Mouse (Mus musculus) lung, embryonic 14.5 days (tissue): ENCODE data around the gene Zzef1. TPM values are rescaled to one million over a fixed set of nuclear protein-coding genes. Genes with fewer than 3 reads are reported as not detected.
A peak's percentile ranks its signal among the peaks of the same experiment; 100 is the strongest.

Experiments
- ATAC-seq: fragments of 200-750 bp; cut with Nextera tagmentation; 2 replicates; pipeline ENCODE4 v1.8.0; 2017; ENCODE audit warnings: mild to moderate bottlenecking, moderate TSS enrichment, moderate library complexity; ENCODE audit not compliant: insufficient read depth
- DNase-seq: peaks from one replicate; pipeline ENCODE4 v3.0.0-alpha.2; 2015
- H3K27ac ChIP-seq: fragments of 300-500 bp; sonication (generic); 2 replicates; pipeline ENCODE4 v1.5.1; 2014; ENCODE audit warnings: low read depth, mild to moderate bottlenecking, moderate library complexity
- H3K27me3 ChIP-seq: fragments of 300-500 bp; sonication (generic); 2 replicates; pipeline ENCODE4 v1.6.1; 2014; ENCODE audit warnings: low read length, control low read depth; ENCODE audit not compliant: insufficient read depth
- H3K36me3 ChIP-seq: fragments of 300-500 bp; sonication (generic); 2 replicates; pipeline ENCODE4 v1.6.1; 2014; ENCODE audit warnings: control low read depth; ENCODE audit not compliant: insufficient read depth
- H3K4me1 ChIP-seq: fragments of 300-500 bp; sonication (generic); 2 replicates; pipeline ENCODE4 v1.6.1; 2014; ENCODE audit warnings: antibody characterized with exemption, control low read depth; ENCODE audit not compliant: insufficient read depth
- H3K4me2 ChIP-seq: fragments of 300-500 bp; sonication (generic); 2 replicates; pipeline ENCODE4 v1.6.1; 2014; ENCODE audit warnings: mild to moderate bottlenecking
- H3K4me3 ChIP-seq: fragments of 300-500 bp; sonication (generic); 2 replicates; pipeline ENCODE4 v1.5.1; 2014; ENCODE audit warnings: low read depth, low read length
- H3K9ac ChIP-seq: fragments of 300-500 bp; sonication (generic); 2 replicates; pipeline ENCODE4 v1.6.1; 2014
- H3K9me3 ChIP-seq: fragments of 300-500 bp; sonication (generic); 2 replicates; pipeline ENCODE4 v1.6.1; 2016; ENCODE audit warnings: low read depth, low read length, control low read depth
- CTCF ChIP-seq: IDR thresholded peaks from 2 replicates; pipeline ENCODE4 v1.5.1; 2016; ENCODE audit warnings: antibody characterized with exemption, low read depth
- WGBS: fragments of 180-500 bp; shearing (Covaris S2); extraction: QIAGEN DNeasy Blood & Tissue Kit; methylation state at CpG from one replicate; pipeline ENCODE4 v1.1.7; 2014; 5-methylcytosine and 5-hydroxymethylcytosine counted together
- polyA plus RNA-seq: library from polyadenylated mRNA; unstranded; fragments of >200 nt; fragmentation: Nextera tagmentation; extraction: Ambion mirVana; gene quantifications from 2 replicates; pipeline ENCODE4 v1.2.1, GENCODE M21; 2014

Gene Zzef1
- polyA plus RNA-seq, 1 experiment from 2014 or later = 12.2 TPM

- H3K36me3 ChIP-seq = no peaks in the 10 kb centered on the region
- WGBS = 68% methylated on average over 7 of the region's 7 CpGs
- H3K9me3 ChIP-seq = no peaks in the 10 kb centered on the region
- no peak overlapping the region for H3K9ac ChIP-seq
- peaks cover 52% of the 10 kb centered on the region for H3K4me1 ChIP-seq
- ATAC-seq = no peak
- no peak overlapping the region for H3K4me2 ChIP-seq
- no peak overlapping the region for H3K27ac ChIP-seq
- no peak for TF ChIP-seq CTCF
- no peak overlapping the region for H3K4me3 ChIP-seq
- H3K27me3 ChIP-seq = no peaks in the 10 kb centered on the region
- no peak for DNase-seq
Observed at GRCm38 (mm10) chr11:72948254-72948653, 152.2 kb downstream of the Zzef1 start.

- no peak overlapping the region for H3K4me2 ChIP-seq
- H3K4me1 ChIP-seq = peaks cover 47% of the 10 kb centered on the region
- no peak overlapping the region for H3K9ac ChIP-seq
- H3K27me3 ChIP-seq = no peaks in the 10 kb centered on the region
- H3K36me3 ChIP-seq = no peaks in the 10 kb centered on the region
- 40% methylated on average over 22 of the region's 22 CpGs for WGBS
- no peak for ATAC-seq
- no peak for TF ChIP-seq CTCF
- H3K4me3 ChIP-seq = no peak overlapping the region
- no peak overlapping the region for H3K27ac ChIP-seq
- H3K9me3 ChIP-seq = no peaks in the 10 kb centered on the region
- peak; percentile 31 for DNase-seq
Observed at GRCm38 (mm10) chr11:72951137-72952000, 155.3 kb downstream of the Zzef1 start.

GRCm38 (mm10) chr11:72952226-72952625, 156.2 kb downstream of the Zzef1 start:
- no peak for TF ChIP-seq CTCF
- Histone ChIP-seq H3K9ac (no peak overlapping the region), H3K4me1 (peaks cover 38% of the 10 kb centered on the region), H3K36me3 (no peaks in the 10 kb centered on the region), H3K4me2 (no peak overlapping the region), H3K27ac (peak overlapping the region; percentile 86), H3K9me3 (no peaks in the 10 kb centered on the region), H3K27me3 (no peaks in the 10 kb centered on the region), H3K4me3 (no peak overlapping the region)
- 36% methylated on average over 3 of the region's 3 CpGs for WGBS
- ATAC-seq = peak; percentile 35; the same call in 1 of the 2 replicates
- peak; percentile 77 for DNase-seq

- ATAC-seq = no peak
- Histone ChIP-seq H3K4me2 (no peak overlapping the region), H3K9ac (no peak overlapping the region; the same call in 1 of the 2 replicates)
Observed at GRCm38 (mm10) chr11:72952697-72953096, 156.7 kb downstream of the Zzef1 start.

GRCm38 (mm10) chr11:72953116-72953439, 157.1 kb downstream of the Zzef1 start:
- WGBS = 66% methylated on average over 1 of the region's 1 CpGs
- Histone ChIP-seq H3K36me3 (no peaks in the 10 kb centered on the region), H3K27ac (peak overlapping the region; percentile 86), H3K9me3 (no peaks in the 10 kb centered on the region), H3K27me3 (no peaks in the 10 kb centered on the region), H3K9ac (no peak overlapping the region; the same call in 1 of the 2 replicates), H3K4me2 (no peak overlapping the region), H3K4me1 (peaks cover 35% of the 10 kb centered on the region), H3K4me3 (no peak overlapping the region)
- ATAC-seq (no peak), DNase-seq (no peak)
- no peak for TF ChIP-seq CTCF

More at GRCm38 (mm10) chr11:72952697-72953096, 156.7 kb downstream of the Zzef1 start:
- Histone ChIP-seq H3K36me3 (no peaks in the 10 kb centered on the region), H3K4me1 (peaks cover 35% of the 10 kb centered on the region), H3K4me3 (no peak overlapping the region), H3K9me3 (no peaks in the 10 kb centered on the region), H3K27me3 (no peaks in the 10 kb centered on the region), H3K27ac (peak overlapping the region; percentile 86)
- DNase-seq = no peak
- WGBS = 76% methylated on average over 6 of the region's 6 CpGs
- no peak for TF ChIP-seq CTCF

GRCm38 (mm10) chr11:72953440-72954151, 157.6 kb downstream of the Zzef1 start:
- ATAC-seq = no peak
- peaks cover 35% of the 10 kb centered on the region for H3K4me1 ChIP-seq
- H3K27ac ChIP-seq = no peak overlapping the region; the same call in 1 of the 2 replicates
- no peak overlapping the region for H3K4me2 ChIP-seq
- WGBS = 75% methylated on average over 4 of the region's 4 CpGs
- no peak overlapping the region for H3K4me3 ChIP-seq
- H3K36me3 ChIP-seq = no peaks in the 10 kb centered on the region
- H3K9ac ChIP-seq = no peak overlapping the region
- TF ChIP-seq CTCF = no peak
- DNase-seq = peak; percentile 31
- no peaks in the 10 kb centered on the region for H3K9me3 ChIP-seq
- no peaks in the 10 kb centered on the region for H3K27me3 ChIP-seq

- H3K36me3 ChIP-seq = no peaks in the 10 kb centered on the region
- ATAC-seq = no peak
- no peaks in the 10 kb centered on the region for H3K9me3 ChIP-seq
- H3K9ac ChIP-seq = no peak overlapping the region
- WGBS = 94% methylated on average over 4 of the region's 4 CpGs
- DNase-seq = no peak
- H3K27me3 ChIP-seq = no peaks in the 10 kb centered on the region
- H3K4me2 ChIP-seq = no peak overlapping the region
- no peak overlapping the region for H3K4me3 ChIP-seq
- no peak overlapping the region for H3K27ac ChIP-seq
- peaks cover 35% of the 10 kb centered on the region for H3K4me1 ChIP-seq
- no peak for TF ChIP-seq CTCF
Observed at GRCm38 (mm10) chr11:72954216-72954615, 158.2 kb downstream of the Zzef1 start.
